Mouse (Mus musculus) lung, postnatal 0 days (tissue): ENCODE results near the gene Knstrn.

Experiments
- CTCF ChIP-seq: IDR thresholded peaks from 2 replicates; pipeline ENCODE4 v1.5.1; 2016; ENCODE audit warnings: antibody characterized with exemption, mild to moderate bottlenecking
- EP300 ChIP-seq: IDR thresholded peaks from 2 replicates; pipeline ENCODE4 v1.6.1; 2016; ENCODE audit warnings: antibody characterized with exemption, mild to moderate bottlenecking, control low read depth

GRCm38 (mm10) chr2:118764875-118765274, 48.9 kb upstream of the Knstrn start:
- TF ChIP-seq CTCF = no peak
- no peak for TF ChIP-seq EP300
